ENCODE assay signal across 8 mouse cellular contexts in the genomic region with DNA sequence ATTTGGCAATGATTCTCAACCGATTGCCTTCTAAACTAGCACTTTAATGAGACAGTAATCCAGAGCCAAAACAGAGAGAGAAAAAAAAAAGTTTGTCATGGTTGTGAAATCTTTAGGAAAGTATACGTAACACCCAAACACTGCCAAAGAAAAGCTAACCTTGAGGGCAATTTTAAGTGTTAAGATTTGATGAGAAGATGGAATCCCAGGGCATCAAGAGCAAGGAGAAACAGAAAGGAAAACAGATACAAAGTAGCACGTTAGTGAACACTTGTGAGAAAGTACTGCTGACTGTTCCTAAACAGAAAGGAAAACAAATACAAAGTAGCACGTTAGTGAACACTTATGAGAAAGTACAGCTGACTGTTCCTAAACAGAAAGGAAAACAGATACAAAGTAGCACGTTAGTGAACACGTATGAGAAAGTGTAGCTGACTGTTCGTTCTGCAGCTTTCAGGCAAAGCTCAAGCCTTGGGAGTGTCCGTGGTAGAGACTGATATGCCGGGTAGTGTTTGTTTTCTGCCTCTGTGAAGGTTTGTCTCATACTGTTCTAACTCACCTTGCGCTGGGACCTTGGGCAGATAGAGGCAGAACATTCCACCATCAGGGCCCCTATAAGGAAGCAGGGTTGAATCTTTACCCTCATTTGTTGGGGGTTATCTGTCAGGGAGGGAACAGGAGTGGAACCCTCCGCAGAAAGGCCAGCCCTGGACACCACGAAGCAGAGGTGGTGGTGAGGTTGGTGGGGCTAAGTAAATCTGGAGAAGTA.
DNase-seq lines count a peak whose midpoint lies in the region; ATAC-seq and TF ChIP-seq lines count a peak whose summit lies in the region.

No protein-coding gene starts in this region.

- no peak for TF ChIP-seq CTCF in layer of hippocampus, adult 2 months (conservative IDR thresholded peaks at IDR 0.05)
- TF ChIP-seq CTCF in heart, postnatal 0 days (IDR thresholded peaks at IDR 0.05; ENCODE audit: low read depth) = no peak
- TF ChIP-seq CTCF in midbrain, postnatal 0 days (IDR thresholded peaks at IDR 0.05) = no peak

- no peaks in the 10 kb centered on the region for H3K27me3 ChIP-seq in heart, postnatal 0 days (ENCODE audit: control insufficient read depth, insufficient read depth, low read length)
- no peaks in the 10 kb centered on the region for H3K27me3 ChIP-seq in midbrain, postnatal 0 days (ENCODE audit: insufficient read depth, low read length)

- peak overlapping the region; percentile 87 for H3K9ac ChIP-seq in heart, postnatal 0 days (replicated peaks; ENCODE audit: low read depth, low read length)
- no peak overlapping the region for H3K9ac ChIP-seq in midbrain, postnatal 0 days (replicated peaks; ENCODE audit: low read length, poor library complexity, severe bottlenecking)

- no peak for DNase-seq in layer of hippocampus, adult 2 months (ENCODE audit: low spot score in 2 of 2)
- no peak for DNase-seq in layer of hippocampus, postnatal 14 days (ENCODE audit: low spot score in 2 of 2)
- peak; percentile 16 for DNase-seq in adrenal gland, postnatal 25 days
- peak; percentile 65 for DNase-seq in heart, postnatal 0 days (ENCODE audit: low spot score)
- peak; percentile 11 to 33 for DNase-seq in kidney, postnatal 4 days
- no peak for DNase-seq in midbrain, postnatal 0 days (ENCODE audit: low spot score)
- DNase-seq in left cerebral cortex, adult 8-10 months (ENCODE audit: low spot score in 2 of 2) = no peak
- no peak for DNase-seq in layer of hippocampus, postnatal 10 days (ENCODE audit: low spot score in 2 of 2)

- H3K36me3 ChIP-seq in heart, postnatal 0 days (replicated peaks; ENCODE audit: control insufficient read depth, insufficient read depth, low read length) = no peaks in the 10 kb centered on the region
- no peaks in the 10 kb centered on the region for H3K36me3 ChIP-seq in midbrain, postnatal 0 days (ENCODE audit: insufficient read depth, low read length)

- no peak for TF ChIP-seq EP300 in heart, postnatal 0 days (IDR thresholded peaks at IDR 0.05; ENCODE audit: low read depth)

- H3K4me1 ChIP-seq in heart, postnatal 0 days (ENCODE audit: control insufficient read depth, insufficient read depth) = no peaks in the 10 kb centered on the region
- no peaks in the 10 kb centered on the region; the same call in 1 of the 2 replicates for H3K4me1 ChIP-seq in midbrain, postnatal 0 days (ENCODE audit: insufficient read depth, low read length)

- H3K4me2 ChIP-seq in heart, postnatal 0 days (ENCODE audit: low read depth, low read length) = peak overlapping the region; percentile 74
- peak overlapping the region; percentile 69; the same call in 1 of the 2 replicates for H3K4me2 ChIP-seq in midbrain, postnatal 0 days (ENCODE audit: low read depth, low read length, poor library complexity, severe bottlenecking)

- no peaks in the 10 kb centered on the region for H3K9me3 ChIP-seq in heart, postnatal 0 days (replicated peaks; ENCODE audit: control insufficient read depth, low read length)
- no peaks in the 10 kb centered on the region for H3K9me3 ChIP-seq in midbrain, postnatal 0 days (ENCODE audit: low read length)

- H3K4me3 ChIP-seq in layer of hippocampus, adult 2 months = peak overlapping the region; percentile 73
- peak overlapping the region; percentile 79 for H3K4me3 ChIP-seq in heart, postnatal 0 days (ENCODE audit: low read depth, low read length)
- H3K4me3 ChIP-seq in midbrain, postnatal 0 days (ENCODE audit: low read depth, low read length) = no peak overlapping the region

- peak; percentile 68 for ATAC-seq in heart, postnatal 0 days (ENCODE audit: insufficient read depth, low read depth)
- no peak for ATAC-seq in midbrain, postnatal 0 days (ENCODE audit: low FRiP score)

- 12% methylated on average over 12 of the region's 12 CpGs for WGBS in heart, postnatal 0 days
- WGBS in midbrain, postnatal 0 days = 69% methylated on average over 12 of the region's 12 CpGs

- H3K27ac ChIP-seq in layer of hippocampus, adult 2 months = peak overlapping the region; percentile 99
- peak overlapping the region; percentile 100 for H3K27ac ChIP-seq in heart, postnatal 0 days (ENCODE audit: low read depth)
- no peak overlapping the region for H3K27ac ChIP-seq in midbrain, postnatal 0 days (ENCODE audit: low read depth, low read length)

Comparison
In these comparisons a context has a peak if more than half of its experiments do, and no peak if none do; other contexts are left out.
1. DNase-seq: peak in adrenal gland, postnatal 25 days (single experiment), heart, postnatal 0 days (single experiment) and kidney, postnatal 4 days (2 of 2); none in layer of hippocampus, adult 2 months (0 of 2), layer of hippocampus, postnatal 14 days (0 of 2), midbrain, postnatal 0 days (single experiment), left cerebral cortex, adult 8-10 months (0 of 2) and layer of hippocampus, postnatal 10 days (0 of 2).